Mouse (Mus musculus): ENCODE measurements around the gene Pla2g12a.

DNA sequence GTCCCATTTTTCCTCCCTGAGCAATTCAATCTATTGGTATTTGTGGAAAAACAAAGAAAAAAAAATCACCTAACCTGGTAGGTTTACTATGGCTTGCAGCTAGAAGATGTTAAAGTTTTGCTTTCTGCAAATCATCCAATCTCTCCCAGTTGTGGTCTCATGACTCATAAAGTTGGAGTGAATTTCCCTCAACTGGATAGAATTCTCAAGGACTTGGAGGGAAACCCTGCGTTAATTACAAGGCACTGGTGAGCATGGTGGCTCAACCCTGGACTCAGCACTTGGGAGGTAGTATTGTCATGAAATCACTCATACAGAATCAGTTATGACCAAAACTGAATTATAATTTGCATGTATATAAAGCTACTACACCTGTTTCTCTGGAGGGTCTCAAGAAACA lies 62.9 kb downstream of the Pla2g12a start:
- TF ChIP-seq POLR2A (IDR thresholded peaks at IDR 0.05; ENCODE audit: control insufficient read depth, extremely low read depth, insufficient read depth, low read length, poor library complexity), result no peak
- TF ChIP-seq CTCF (IDR thresholded peaks at IDR 0.05; ENCODE audit: borderline replicate concordance, control insufficient read depth, extremely low read depth, insufficient read depth, low read length, poor library complexity), result no peak
